Mouse (Mus musculus): ENCODE data around the gene Cryzl1. TPM values are rescaled to one million over a fixed set of nuclear protein-coding genes. Genes with fewer than 3 reads are reported as not detected.

The Cryzl1 gene
- polyA plus RNA-seq (2012; ENCODE audit: insufficient read depth, insufficient read length, missing spikeins) = 55.0 and 61.5 TPM in 2 replicates

DNA sequence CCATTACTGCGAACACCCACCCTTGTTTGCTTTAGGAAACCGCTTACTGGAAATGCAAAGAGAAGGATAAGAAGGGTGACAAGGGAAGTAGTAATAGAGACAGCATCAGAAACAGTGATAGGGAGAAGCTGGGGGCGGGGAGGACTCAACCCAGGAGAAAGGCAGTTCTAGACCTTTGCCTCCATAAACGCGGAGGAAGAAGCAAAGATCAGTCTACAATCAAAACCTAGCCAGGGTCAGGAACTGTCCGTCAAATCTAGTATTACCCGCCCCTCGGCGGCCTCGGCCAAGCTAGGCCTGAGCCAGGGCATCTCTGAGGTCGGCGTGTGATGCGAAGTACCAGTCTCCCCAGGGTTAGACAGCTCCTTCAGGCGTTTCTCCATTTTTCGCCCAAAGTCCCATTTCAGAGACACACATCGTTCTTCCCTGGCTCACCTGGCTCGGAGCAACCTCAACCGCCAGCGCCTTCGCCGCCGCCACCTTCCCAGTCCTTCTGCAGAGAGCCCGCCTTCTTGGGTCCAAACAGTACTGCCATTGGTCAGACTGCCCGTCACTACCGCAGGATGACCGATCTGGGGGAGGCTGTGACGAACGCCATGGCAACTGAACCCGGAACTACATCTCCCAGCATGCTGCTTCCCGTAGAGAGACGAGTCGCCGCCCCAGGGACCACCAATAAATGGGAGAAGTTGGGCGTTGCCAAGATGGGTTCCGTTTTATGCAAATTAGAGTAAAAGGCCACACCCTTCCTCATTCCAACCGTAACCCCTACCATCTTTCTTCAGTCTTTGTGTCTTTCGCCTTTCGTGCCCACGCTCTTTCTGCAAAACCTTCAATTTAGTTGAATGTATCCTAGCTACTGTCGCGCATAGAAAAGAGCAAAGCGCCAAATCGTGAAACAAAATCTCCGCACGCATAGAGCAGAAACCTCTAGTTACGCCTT is at the start of gene Cryzl1:
Gene Cryzl1 (minus strand): TSS at position 853 of the 943 bp plus-strand sequence.
- Histone ChIP-seq H3K4me3 (ENCODE audit: insufficient read depth, low read length) (peak within 1 kb of the TSS; percentile 94), H3K4me1 (ENCODE audit: control insufficient read depth, insufficient read depth, low read length) (peaks cover 26% of the 10 kb centered on the region), H3K27ac (ENCODE audit: insufficient read depth, low read depth, low read length) (peak within 1 kb of the TSS; percentile 86)
- TF ChIP-seq POLR2A (IDR thresholded peaks at IDR 0.05; ENCODE audit: borderline replicate concordance, low read depth, low read length) (no peak), CTCF (IDR thresholded peaks at IDR 0.05; ENCODE audit: low read depth, low read length) (no peak)

DNA sequence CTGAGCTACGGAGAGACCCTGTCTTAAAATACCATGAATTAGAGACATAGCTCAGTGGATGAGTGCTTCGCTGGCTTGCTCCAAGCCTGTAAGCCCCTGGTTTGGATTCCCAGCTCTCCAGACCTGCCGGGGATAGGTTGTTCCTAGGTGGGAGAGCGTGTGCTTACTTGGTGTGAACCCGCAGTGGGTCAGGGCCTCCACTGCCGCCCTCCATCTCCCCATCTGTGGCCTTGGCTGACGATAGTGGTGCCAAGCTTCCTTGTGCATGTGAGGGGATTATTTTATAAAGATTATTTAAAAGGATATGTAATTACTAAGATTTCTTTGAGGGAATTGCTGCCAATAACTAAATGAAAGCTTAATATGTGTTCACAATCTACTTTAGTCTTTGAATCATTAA is 43.8 kb upstream of the Cryzl1 start:
- TF ChIP-seq CTCF (IDR thresholded peaks at IDR 0.05; ENCODE audit: low read depth, low read length) = no peak
- no peak for TF ChIP-seq POLR2A (IDR thresholded peaks at IDR 0.05; ENCODE audit: borderline replicate concordance, low read depth, low read length)
- Histone ChIP-seq H3K4me1 (ENCODE audit: control insufficient read depth, insufficient read depth, low read length) (peaks cover 27% of the 10 kb centered on the region), H3K4me3 (ENCODE audit: insufficient read depth, low read length) (no peak overlapping the region), H3K27ac (ENCODE audit: insufficient read depth, low read depth, low read length) (no peak overlapping the region)

DNA sequence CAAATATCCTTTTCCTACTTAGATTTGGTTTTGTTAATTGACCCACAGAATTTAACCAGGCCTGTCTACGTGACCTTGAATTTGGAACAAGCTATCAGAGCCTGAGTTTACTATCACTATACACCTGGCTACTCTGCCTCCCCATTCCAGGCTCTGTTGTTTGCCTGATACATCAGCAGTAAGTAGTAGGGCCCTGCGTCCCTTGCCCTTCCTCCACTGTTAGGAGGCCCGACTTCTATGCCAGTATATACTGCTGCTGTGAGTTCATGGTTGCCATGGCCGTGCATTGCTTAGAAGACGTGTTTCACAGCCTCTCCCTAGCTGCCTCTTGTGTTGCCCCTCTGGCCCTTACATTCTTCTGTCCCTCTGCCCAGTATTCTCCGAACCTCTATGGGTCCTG is 42.6 kb upstream of the Cryzl1 start:
- Histone ChIP-seq H3K4me1 (ENCODE audit: control insufficient read depth, insufficient read depth, low read length) (peaks cover 26% of the 10 kb centered on the region), H3K27ac (ENCODE audit: insufficient read depth, low read depth, low read length) (no peak overlapping the region), H3K4me3 (ENCODE audit: insufficient read depth, low read length) (no peak overlapping the region)
- TF ChIP-seq CTCF (IDR thresholded peaks at IDR 0.05; ENCODE audit: low read depth, low read length) (no peak), POLR2A (IDR thresholded peaks at IDR 0.05; ENCODE audit: borderline replicate concordance, low read depth, low read length) (no peak)

DNA sequence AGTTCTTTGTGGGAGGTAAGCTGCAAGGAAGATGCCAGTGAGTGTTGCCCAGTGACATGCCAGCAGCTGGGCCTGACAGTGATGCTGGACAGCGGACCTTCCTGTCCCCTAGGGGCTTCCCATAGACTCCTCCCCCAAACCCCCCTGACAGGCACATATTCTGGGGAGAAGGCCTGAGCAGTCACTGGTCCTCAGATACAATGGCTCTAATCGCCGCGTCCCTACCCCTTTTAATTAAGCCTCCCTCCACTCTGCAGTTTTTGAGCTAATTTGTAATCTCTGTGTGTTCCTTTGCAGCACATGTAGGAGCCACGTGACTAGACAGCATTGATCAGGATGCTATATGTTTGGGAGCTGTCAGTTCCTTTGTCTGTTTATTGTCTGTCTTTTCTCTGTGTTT is 41.9 kb upstream of the Cryzl1 start:
- TF ChIP-seq CTCF (IDR thresholded peaks at IDR 0.05; ENCODE audit: low read depth, low read length) (no peak), POLR2A (IDR thresholded peaks at IDR 0.05; ENCODE audit: borderline replicate concordance, low read depth, low read length) (no peak)
- H3K27ac ChIP-seq (ENCODE audit: insufficient read depth, low read depth, low read length) = no peak overlapping the region
- peaks cover 27% of the 10 kb centered on the region for H3K4me1 ChIP-seq (ENCODE audit: control insufficient read depth, insufficient read depth, low read length)
- H3K4me3 ChIP-seq (ENCODE audit: insufficient read depth, low read length) = no peak overlapping the region

DNA sequence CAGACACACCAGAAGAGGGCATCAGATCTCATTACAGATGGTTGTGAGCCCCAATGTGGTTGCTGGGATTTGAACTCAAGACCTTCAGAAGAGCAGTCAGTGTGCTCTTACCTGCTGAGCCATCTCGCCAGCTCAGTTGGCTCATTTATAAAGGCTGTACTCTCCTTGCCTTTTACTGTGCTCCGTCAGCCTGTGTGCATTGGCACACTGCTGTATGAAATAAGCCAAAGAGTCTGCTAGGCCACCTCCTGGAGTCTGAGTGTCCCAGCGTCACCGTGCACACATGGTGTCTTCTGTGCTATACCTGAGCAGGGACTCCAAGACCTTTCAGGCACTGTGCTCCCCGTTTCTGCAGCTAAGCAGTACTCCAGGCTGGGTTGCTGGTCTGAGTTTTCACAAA is 41.1 kb upstream of the Cryzl1 start:
- Histone ChIP-seq H3K4me1 (ENCODE audit: control insufficient read depth, insufficient read depth, low read length) (peaks cover 24% of the 10 kb centered on the region), H3K27ac (ENCODE audit: insufficient read depth, low read depth, low read length) (no peak overlapping the region), H3K4me3 (ENCODE audit: insufficient read depth, low read length) (no peak overlapping the region)
- TF ChIP-seq CTCF (IDR thresholded peaks at IDR 0.05; ENCODE audit: low read depth, low read length) = no peak
- TF ChIP-seq POLR2A (IDR thresholded peaks at IDR 0.05; ENCODE audit: borderline replicate concordance, low read depth, low read length) = no peak

DNA sequence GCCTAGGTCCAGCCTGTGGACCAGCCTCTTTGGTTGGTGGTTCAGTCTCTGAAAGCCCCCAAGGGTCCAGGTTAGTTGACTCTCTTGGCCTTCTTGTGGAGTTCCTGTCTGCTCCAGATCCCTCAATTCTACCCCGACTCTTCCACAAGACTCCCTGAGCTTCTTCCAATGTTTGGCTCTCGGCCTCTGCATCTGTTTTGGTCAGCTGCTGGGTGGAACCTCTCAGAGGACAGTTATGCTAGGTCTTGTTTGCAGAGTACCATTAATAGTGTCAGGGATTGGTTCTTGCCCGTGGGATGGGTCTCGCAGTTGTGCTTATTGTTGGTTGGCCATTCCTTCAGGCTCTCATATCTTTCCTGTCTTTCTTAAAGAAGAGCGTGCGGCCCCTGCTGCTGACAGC is 39.8 kb upstream of the Cryzl1 start:
- Histone ChIP-seq H3K4me1 (ENCODE audit: control insufficient read depth, insufficient read depth, low read length) (peaks cover 35% of the 10 kb centered on the region), H3K4me3 (ENCODE audit: insufficient read depth, low read length) (no peak overlapping the region), H3K27ac (ENCODE audit: insufficient read depth, low read depth, low read length) (no peak overlapping the region)
- TF ChIP-seq POLR2A (IDR thresholded peaks at IDR 0.05; ENCODE audit: borderline replicate concordance, low read depth, low read length) (no peak), CTCF (IDR thresholded peaks at IDR 0.05; ENCODE audit: low read depth, low read length) (no peak)

DNA sequence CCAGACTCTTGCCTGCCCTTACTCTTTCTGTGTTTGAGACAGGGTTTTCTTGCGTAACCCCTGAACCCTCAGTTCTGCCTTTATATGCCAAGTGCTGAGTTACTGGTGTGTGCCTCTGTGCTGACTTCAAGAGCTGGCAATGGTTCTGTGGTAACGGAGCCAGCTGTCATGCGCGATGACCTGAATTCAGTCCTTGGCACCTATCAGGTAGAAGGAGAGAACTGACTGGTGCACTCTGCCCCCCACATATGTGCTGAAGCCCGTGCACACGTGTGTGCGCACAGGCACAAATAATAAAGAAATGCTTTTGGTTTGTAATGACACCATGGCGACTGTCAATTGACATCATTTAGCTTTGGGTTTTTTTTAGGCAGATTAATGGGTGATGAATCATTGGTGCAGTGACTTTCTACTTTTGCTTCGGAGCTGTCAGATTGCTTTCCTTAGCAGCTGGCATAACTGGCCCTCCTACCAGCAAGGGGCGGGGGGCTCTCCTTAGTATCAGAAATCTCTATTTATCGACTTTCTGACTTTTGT is 38.5 kb upstream of the Cryzl1 start:
- Histone ChIP-seq H3K4me1 (ENCODE audit: control insufficient read depth, insufficient read depth, low read length) (peaks cover 45% of the 10 kb centered on the region), H3K27ac (ENCODE audit: insufficient read depth, low read depth, low read length) (no peak overlapping the region), H3K4me3 (ENCODE audit: insufficient read depth, low read length) (no peak overlapping the region)
- TF ChIP-seq CTCF (IDR thresholded peaks at IDR 0.05; ENCODE audit: low read depth, low read length) (no peak), POLR2A (IDR thresholded peaks at IDR 0.05; ENCODE audit: borderline replicate concordance, low read depth, low read length) (no peak)

DNA sequence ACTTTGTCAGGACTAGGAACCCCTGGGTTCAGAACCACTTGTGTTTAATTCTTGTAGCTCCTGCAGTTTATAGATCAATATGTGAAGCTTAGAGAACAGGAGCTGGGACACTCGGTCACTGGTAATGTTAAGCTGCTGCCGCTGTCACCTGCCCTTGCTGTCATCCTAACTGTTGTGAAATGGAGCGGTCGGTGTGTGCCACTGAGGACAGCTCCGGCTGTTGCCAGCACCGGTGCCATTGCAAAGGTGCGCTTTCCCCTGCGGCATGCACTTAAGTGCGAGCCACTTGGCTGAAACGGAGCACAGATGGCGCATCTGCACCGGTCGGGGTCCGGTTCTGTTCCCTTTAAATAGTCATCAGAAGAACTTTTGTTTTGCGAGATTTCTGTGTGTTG is 37.0 kb upstream of the Cryzl1 start:
- H3K4me1 ChIP-seq (ENCODE audit: control insufficient read depth, insufficient read depth, low read length) = peaks cover 50% of the 10 kb centered on the region
- TF ChIP-seq POLR2A (IDR thresholded peaks at IDR 0.05; ENCODE audit: borderline replicate concordance, low read depth, low read length) = no peak
- TF ChIP-seq CTCF (IDR thresholded peaks at IDR 0.05; ENCODE audit: low read depth, low read length) = no peak
- no peak overlapping the region for H3K27ac ChIP-seq (ENCODE audit: insufficient read depth, low read depth, low read length)
- no peak overlapping the region for H3K4me3 ChIP-seq (ENCODE audit: insufficient read depth, low read length)

DNA sequence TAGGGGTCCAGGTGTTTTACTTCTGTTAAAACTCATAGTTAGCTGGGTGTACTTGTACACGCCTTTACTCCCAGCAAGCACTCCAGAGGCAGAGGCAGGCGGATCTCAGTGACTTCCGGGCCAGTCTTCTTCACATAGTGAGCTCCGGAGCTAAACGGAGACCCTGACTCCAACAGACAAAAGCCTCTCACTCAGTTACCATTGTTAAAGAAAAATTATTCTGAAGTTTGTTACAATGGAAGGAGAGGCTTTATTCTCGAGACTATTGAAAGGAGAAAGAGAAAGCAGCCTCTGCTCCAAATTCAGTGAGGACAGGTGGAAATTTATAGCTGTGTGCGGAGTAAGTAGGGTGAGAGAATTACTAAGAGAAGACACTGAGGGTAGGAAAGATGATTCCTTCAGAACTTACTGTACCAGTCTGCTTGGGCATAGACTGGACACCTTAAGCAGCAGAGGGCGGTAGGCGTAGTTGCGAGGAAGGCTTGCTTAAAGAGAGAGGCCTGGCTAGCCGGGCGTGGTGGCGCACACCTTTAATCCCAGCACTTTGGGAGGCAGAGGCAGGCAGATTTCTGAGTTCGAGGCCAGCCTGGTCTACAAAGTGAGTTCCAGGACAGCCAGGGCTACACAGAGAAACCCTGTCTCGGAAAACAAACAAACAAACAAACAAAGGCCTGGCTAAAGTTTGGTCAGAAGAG is 36.5 kb upstream of the Cryzl1 start:
- TF ChIP-seq POLR2A (IDR thresholded peaks at IDR 0.05; ENCODE audit: borderline replicate concordance, low read depth, low read length) (no peak), CTCF (IDR thresholded peaks at IDR 0.05; ENCODE audit: low read depth, low read length) (no peak)
- no peak overlapping the region for H3K4me3 ChIP-seq (ENCODE audit: insufficient read depth, low read length)
- H3K27ac ChIP-seq (ENCODE audit: insufficient read depth, low read depth, low read length) = no peak overlapping the region

More for the DNA sequence above, 36.5 kb upstream of the Cryzl1 start:
- peaks cover 54% of the 10 kb centered on the region for H3K4me1 ChIP-seq (ENCODE audit: control insufficient read depth, insufficient read depth, low read length)
